Mouse (Mus musculus): Measurements from ENCODE around the gene Hapln4. TPM values are rescaled to one million over a fixed set of nuclear protein-coding genes. Genes with fewer than 3 reads are reported as not detected.

Hapln4 gene
- polyA plus RNA-seq, 1 experiment: 0.84 TPM

GRCm38 (mm10) chr8:70072441-70073069 is 10.7 kb upstream of the Hapln4 start, which contains the start of gene Tm6sf2:
TSS of gene Tm6sf2 (plus strand) at chr8:70072924.
- Histone ChIP-seq H3K4me1 (ENCODE audit: control insufficient read depth, insufficient read depth, low read length) (no peaks in the 10 kb centered on the region), H3K27ac (ENCODE audit: insufficient read depth, low read length) (no peak within 1 kb of the TSS), H3K4me3 (ENCODE audit: insufficient read depth, low read length) (no peak within 1 kb of the TSS)
- no peak for TF ChIP-seq CTCF (IDR thresholded peaks at IDR 0.05; ENCODE audit: borderline replicate concordance, insufficient read depth, low read length)

- no peak overlapping the region for H3K27ac ChIP-seq (ENCODE audit: insufficient read depth, low read length)
- TF ChIP-seq POLR2A (IDR thresholded peaks at IDR 0.05; ENCODE audit: low read depth, low read length): no peak
- no peaks in the 10 kb centered on the region for H3K4me1 ChIP-seq (ENCODE audit: control insufficient read depth, insufficient read depth, low read length)
- H3K4me3 ChIP-seq (ENCODE audit: insufficient read depth, low read length): no peak overlapping the region
Measured at GRCm38 (mm10) chr8:70073120-70073519, 10.1 kb upstream of the Hapln4 start.

- Histone ChIP-seq H3K4me1 (ENCODE audit: control insufficient read depth, insufficient read depth, low read length) (no peaks in the 10 kb centered on the region), H3K27ac (ENCODE audit: insufficient read depth, low read length) (no peak overlapping the region), H3K4me3 (ENCODE audit: insufficient read depth, low read length) (no peak overlapping the region)
- TF ChIP-seq CTCF (IDR thresholded peaks at IDR 0.05; ENCODE audit: borderline replicate concordance, insufficient read depth, low read length): no peak
Measured at GRCm38 (mm10) chr8:70073682-70074081, 9.6 kb upstream of the Hapln4 start.

- Histone ChIP-seq H3K4me3 (ENCODE audit: insufficient read depth, low read length) (no peak overlapping the region), H3K4me1 (ENCODE audit: control insufficient read depth, insufficient read depth, low read length) (0 out of 2 replicates have a peak, but pooled peaks cover 3% of the 10 kb centered on the region), H3K27ac (ENCODE audit: insufficient read depth, low read length) (no peak overlapping the region)
- TF ChIP-seq CTCF (IDR thresholded peaks at IDR 0.05; ENCODE audit: borderline replicate concordance, insufficient read depth, low read length): no peak
- no peak for TF ChIP-seq POLR2A (IDR thresholded peaks at IDR 0.05; ENCODE audit: low read depth, low read length)
Measured at GRCm38 (mm10) chr8:70081976-70082375, 1.3 kb upstream of the Hapln4 start.

- Histone ChIP-seq H3K27ac (ENCODE audit: insufficient read depth, low read length) (no peak overlapping the region), H3K4me1 (ENCODE audit: control insufficient read depth, insufficient read depth, low read length) (0 out of 2 replicates have a peak, but pooled peaks cover 3% of the 10 kb centered on the region), H3K4me3 (ENCODE audit: insufficient read depth, low read length) (peak overlapping the region; percentile 34)
- TF ChIP-seq CTCF (IDR thresholded peaks at IDR 0.05; ENCODE audit: borderline replicate concordance, insufficient read depth, low read length) (no peak), POLR2A (IDR thresholded peaks at IDR 0.05; ENCODE audit: low read depth, low read length) (no peak)
Measured at GRCm38 (mm10) chr8:70084191-70085065, 1.2 kb downstream of the Hapln4 start.

GRCm38 (mm10) chr8:70086151-70086550 is 2.9 kb downstream of the Hapln4 start:
- TF ChIP-seq POLR2A (IDR thresholded peaks at IDR 0.05; ENCODE audit: low read depth, low read length) (no peak), CTCF (IDR thresholded peaks at IDR 0.05; ENCODE audit: borderline replicate concordance, insufficient read depth, low read length) (no peak)
- Histone ChIP-seq H3K4me1 (ENCODE audit: control insufficient read depth, insufficient read depth, low read length) (0 out of 2 replicates have a peak, but pooled peaks cover 3% of the 10 kb centered on the region), H3K4me3 (ENCODE audit: insufficient read depth, low read length) (no peak overlapping the region), H3K27ac (ENCODE audit: insufficient read depth, low read length) (no peak overlapping the region)

- H3K27ac ChIP-seq (ENCODE audit: insufficient read depth, low read length): no peak overlapping the region
- no peak for TF ChIP-seq POLR2A (IDR thresholded peaks at IDR 0.05; ENCODE audit: low read depth, low read length)
- no peak for TF ChIP-seq CTCF (IDR thresholded peaks at IDR 0.05; ENCODE audit: borderline replicate concordance, insufficient read depth, low read length)
- 0 out of 2 replicates have a peak, but pooled peaks cover 3% of the 10 kb centered on the region for H3K4me1 ChIP-seq (ENCODE audit: control insufficient read depth, insufficient read depth, low read length)
- no peak overlapping the region for H3K4me3 ChIP-seq (ENCODE audit: insufficient read depth, low read length)
Measured at GRCm38 (mm10) chr8:70087237-70087636, 4.0 kb downstream of the Hapln4 start.

GRCm38 (mm10) chr8:70087836-70088650 is 4.8 kb downstream of the Hapln4 start:
- TF ChIP-seq POLR2A (IDR thresholded peaks at IDR 0.05; ENCODE audit: low read depth, low read length) (no peak), CTCF (IDR thresholded peaks at IDR 0.05; ENCODE audit: borderline replicate concordance, insufficient read depth, low read length) (peak; percentile 93; the same call in 1 of the 2 replicates)
- no peak overlapping the region for H3K27ac ChIP-seq (ENCODE audit: insufficient read depth, low read length)
- no peak overlapping the region for H3K4me3 ChIP-seq (ENCODE audit: insufficient read depth, low read length)
- 0 out of 2 replicates have a peak, but pooled peaks cover 3% of the 10 kb centered on the region for H3K4me1 ChIP-seq (ENCODE audit: control insufficient read depth, insufficient read depth, low read length)

- TF ChIP-seq POLR2A (IDR thresholded peaks at IDR 0.05; ENCODE audit: low read depth, low read length): no peak
- no peak for TF ChIP-seq CTCF (IDR thresholded peaks at IDR 0.05; ENCODE audit: borderline replicate concordance, insufficient read depth, low read length)
- no peak overlapping the region for H3K4me3 ChIP-seq (ENCODE audit: insufficient read depth, low read length)
- no peak overlapping the region for H3K27ac ChIP-seq (ENCODE audit: insufficient read depth, low read length)
Measured at GRCm38 (mm10) chr8:70089296-70089960, 6.2 kb downstream of the Hapln4 start.

More at GRCm38 (mm10) chr8:70089296-70089960, 6.2 kb downstream of the Hapln4 start:
- H3K4me1 ChIP-seq (ENCODE audit: control insufficient read depth, insufficient read depth, low read length): no peaks in the 10 kb centered on the region
